Mouse (Mus musculus): ENCODE data around the gene Ryr2.

Gene Ryr2

DNA sequence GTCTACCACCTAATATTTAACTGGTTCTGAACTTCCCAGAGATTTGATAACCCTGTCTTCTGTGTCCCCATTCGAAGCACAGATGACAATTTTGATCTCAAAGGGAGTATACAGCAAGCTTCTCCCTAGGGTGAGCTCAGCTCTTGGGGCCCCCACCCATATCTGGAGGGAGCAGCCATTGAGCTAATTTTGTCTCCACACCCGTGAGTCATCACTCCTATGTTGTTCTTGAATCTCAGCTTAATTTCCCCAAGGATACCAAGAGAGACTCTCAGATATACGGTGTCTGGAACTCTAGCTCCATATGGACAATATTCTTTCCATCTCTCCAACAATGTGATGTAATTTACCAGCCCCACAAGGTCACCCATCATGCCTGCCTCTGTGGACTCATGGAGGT lies 66.8 kb downstream of the Ryr2 start:
- no peak for DNase-seq (ENCODE audit: extremely low spot score, low read depth, low spot score)

DNA sequence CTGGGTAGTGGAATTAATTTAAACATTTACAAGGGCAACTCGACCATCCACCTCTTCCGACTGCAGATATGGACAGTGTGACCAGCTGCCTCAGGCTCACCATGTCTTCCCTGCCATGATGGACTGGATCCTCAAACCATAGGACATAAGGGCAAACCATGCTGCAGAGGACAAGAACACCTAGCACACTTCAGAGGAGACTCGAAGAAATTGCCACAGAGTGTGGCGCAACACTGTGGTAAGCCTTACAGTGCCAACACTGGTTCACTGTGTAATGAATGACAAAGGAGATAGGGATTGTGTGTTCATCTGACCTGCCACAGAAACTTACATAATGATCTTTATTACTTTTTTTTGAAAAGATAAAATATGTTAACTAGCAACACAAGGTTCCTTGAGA lies 68.1 kb downstream of the Ryr2 start:
- no peak for DNase-seq (ENCODE audit: extremely low spot score, low read depth, low spot score)

GRCm38 (mm10) chr13:12037241-12037640 lies 69.5 kb downstream of the Ryr2 start:
- no peak for DNase-seq (ENCODE audit: extremely low spot score, low read depth, low spot score)

- DNase-seq (ENCODE audit: extremely low spot score, low read depth, low spot score) = no peak
Observed at GRCm38 (mm10) chr13:12036834-12037233, 69.9 kb downstream of the Ryr2 start.

DNA sequence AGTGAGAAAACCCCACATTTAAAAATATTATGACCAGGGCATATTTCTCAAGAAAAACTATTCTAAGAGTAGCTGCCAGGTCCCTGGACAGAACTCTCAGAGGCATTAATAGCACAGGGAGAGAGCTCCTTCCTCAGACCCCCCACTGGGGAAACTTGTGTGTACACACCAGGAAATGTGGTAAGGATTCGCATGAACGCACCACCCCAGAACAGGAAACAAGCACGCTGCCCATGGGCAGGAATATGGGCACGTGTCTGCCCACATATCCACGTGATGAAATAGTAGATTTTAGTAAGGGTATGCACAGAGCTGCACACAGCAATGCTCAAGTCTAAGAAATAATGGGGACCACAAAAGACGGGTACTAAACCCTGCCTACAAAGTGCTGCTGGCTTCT lies 72.8 kb downstream of the Ryr2 start:
- DNase-seq (ENCODE audit: extremely low spot score, low read depth, low spot score) = no peak

GRCm38 (mm10) chr13:12033272-12033671 lies 73.5 kb downstream of the Ryr2 start:
- DNase-seq (ENCODE audit: extremely low spot score, low read depth, low spot score) = no peak

GRCm38 (mm10) chr13:12029841-12030240 lies 76.9 kb downstream of the Ryr2 start:
- DNase-seq (ENCODE audit: extremely low spot score, low read depth, low spot score) = no peak

GRCm38 (mm10) chr13:12029326-12029725 lies 77.4 kb downstream of the Ryr2 start:
- DNase-seq (ENCODE audit: extremely low spot score, low read depth, low spot score) = no peak

GRCm38 (mm10) chr13:12018046-12018445 lies 88.7 kb downstream of the Ryr2 start:
- DNase-seq (ENCODE audit: extremely low spot score, low read depth, low spot score) = no peak

DNA sequence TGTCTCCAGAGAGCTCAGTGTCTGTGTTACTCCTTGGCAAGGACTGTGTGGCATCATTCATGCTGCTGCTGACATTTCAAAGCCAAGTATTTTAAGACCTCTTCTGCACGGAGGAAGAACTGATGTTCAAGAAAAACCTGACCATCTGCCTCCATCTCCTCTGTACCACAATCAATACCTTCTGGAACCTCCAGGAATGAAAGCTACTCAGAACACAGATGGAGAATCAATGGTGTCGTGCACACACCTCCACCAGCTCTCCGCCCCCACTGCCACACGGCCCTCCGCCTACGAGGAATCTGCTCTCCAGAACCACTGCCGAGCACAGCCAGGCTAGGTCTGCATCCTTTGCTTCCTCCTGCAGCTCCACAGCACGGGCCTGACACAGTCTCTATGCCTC lies 92.8 kb downstream of the Ryr2 start:
- no peak for DNase-seq (ENCODE audit: extremely low spot score, low read depth, low spot score)

- DNase-seq (ENCODE audit: extremely low spot score, low read depth, low spot score) = no peak
Observed at GRCm38 (mm10) chr13:12008995-12009689, 97.6 kb downstream of the Ryr2 start.

- DNase-seq (ENCODE audit: extremely low spot score, low read depth, low spot score) = no peak
Observed at GRCm38 (mm10) chr13:12007579-12007978, 99.2 kb downstream of the Ryr2 start.

DNA sequence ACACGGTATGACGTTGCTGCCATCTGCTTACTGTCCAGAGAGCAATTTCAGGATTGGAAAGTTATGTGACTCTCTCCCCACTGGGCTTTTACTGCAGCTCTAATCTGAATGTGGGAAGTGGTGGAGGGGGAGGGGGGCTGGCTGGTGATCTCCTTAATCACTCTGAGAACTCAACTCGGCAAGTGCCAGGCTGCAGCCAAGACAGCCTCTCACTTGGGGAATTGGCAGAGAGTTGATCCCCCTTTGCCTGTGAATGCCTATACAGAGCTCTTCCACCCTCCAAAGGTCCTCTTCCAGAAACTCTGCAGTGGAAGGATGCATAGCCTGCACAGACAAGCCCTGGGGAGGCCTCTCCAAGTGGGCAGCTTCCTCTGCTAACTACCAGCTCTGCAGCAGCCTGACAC lies 104.9 kb downstream of the Ryr2 start:
- no peak for DNase-seq (ENCODE audit: extremely low spot score, low read depth, low spot score)

GRCm38 (mm10) chr13:11999851-12000250 lies 106.9 kb downstream of the Ryr2 start:
- no peak for DNase-seq (ENCODE audit: extremely low spot score, low read depth, low spot score)

DNA sequence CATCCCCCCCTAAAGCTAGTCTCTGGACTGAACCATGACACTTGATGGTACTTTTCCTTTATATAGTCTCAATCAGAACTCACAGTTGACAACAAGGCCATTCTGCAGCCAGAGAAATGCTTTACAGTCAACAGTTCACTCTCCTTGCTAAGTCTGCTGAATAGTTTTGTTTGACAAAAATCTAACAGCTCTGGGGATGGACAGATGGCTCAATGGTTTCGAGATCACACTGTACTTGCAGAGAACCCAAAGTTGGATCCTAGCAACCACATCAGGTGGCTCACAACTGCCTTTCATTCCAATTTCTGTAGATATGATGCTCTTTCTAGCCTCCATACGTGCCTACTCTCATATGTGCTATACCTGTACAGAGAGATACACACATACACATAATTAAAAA lies 109.4 kb downstream of the Ryr2 start:
- DNase-seq (ENCODE audit: extremely low spot score, low read depth, low spot score) = no peak

GRCm38 (mm10) chr13:11987556-11987955 lies 119.2 kb downstream of the Ryr2 start:
- DNase-seq (ENCODE audit: extremely low spot score, low read depth, low spot score) = no peak

- no peak for DNase-seq (ENCODE audit: extremely low spot score, low read depth, low spot score)
Observed at GRCm38 (mm10) chr13:11985056-11985455, 121.7 kb downstream of the Ryr2 start.

- no peak for DNase-seq (ENCODE audit: extremely low spot score, low read depth, low spot score)
Observed at GRCm38 (mm10) chr13:11978997-11979396, 127.7 kb downstream of the Ryr2 start.

DNA sequence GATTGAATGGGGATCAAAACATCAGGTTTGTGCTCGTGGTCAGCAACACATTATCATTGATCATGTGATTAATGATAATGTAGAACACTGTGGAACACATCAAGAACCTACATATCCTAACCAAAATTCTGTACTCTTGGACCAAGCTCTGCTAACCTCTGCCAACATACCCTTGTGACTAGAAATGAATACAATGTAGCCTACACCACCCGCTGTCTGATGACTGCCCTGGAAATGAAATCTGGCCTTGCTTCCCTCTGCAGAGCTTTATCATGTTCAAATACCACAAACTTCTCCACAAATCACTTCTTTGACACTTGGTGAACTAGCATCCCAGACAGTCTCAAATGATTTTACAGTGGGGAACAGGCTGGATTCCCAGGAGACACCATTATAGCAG lies 128.4 kb downstream of the Ryr2 start:
- DNase-seq (ENCODE audit: extremely low spot score, low read depth, low spot score) = no peak

- DNase-seq (ENCODE audit: extremely low spot score, low read depth, low spot score) = no peak
Observed at GRCm38 (mm10) chr13:11977606-11978005, 129.1 kb downstream of the Ryr2 start.

DNA sequence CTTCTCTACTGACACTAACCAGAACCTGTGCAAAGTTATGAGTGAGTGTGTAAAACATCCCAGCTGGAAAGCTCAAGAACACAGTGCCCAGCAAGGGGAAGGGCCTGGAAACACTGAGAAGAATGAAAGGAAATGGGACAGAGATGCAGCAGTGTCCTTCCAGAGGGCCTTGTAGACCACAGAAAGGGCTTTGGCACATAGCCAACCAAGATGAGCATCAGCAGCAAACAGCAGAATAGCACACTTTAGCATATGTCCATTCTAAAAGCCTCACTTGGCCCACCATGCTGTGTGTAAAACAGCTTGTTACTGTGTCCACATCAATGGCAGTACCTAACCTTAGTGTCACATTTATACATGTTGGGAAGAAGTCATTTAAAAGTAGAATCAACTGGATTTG lies 142.4 kb downstream of the Ryr2 start:
- DNase-seq (ENCODE audit: extremely low spot score, low read depth, low spot score) = no peak

DNA sequence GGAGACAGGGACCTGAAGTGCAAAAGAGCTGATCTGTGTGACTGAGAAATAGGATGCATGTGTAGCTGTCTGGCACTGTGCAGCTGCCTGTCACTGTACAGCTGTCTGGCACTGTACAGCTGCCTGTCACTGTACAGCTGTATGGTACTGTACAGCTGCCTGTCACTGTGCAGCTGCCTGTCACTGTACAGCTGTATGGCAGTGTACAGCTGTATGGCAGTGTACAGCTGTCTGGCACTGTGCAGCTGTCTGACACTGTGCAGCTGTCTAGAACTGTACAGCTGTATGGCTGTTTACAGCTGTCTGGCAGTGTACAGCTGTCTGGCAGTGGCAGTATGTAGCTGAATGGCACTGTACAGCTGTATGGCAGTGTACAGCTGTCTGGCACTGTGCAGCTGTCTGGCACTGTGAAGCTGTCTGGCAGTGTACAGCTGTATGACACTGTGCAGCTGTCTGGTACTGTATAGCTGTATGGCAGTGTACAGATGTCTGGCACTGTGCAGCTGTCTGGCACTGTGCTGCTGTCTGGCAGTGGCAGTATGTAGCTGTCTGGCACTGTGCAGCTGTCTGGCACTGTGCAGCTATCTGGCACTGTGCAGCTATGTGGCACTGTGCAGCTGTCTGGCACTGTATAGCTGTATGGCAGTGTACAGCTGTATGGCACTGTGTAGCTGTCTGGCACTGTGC lies 147.1 kb downstream of the Ryr2 start:
- DNase-seq (ENCODE audit: extremely low spot score, low read depth, low spot score) = no peak

- DNase-seq (ENCODE audit: extremely low spot score, low read depth, low spot score) = no peak
Observed at GRCm38 (mm10) chr13:11958854-11959253, 147.9 kb downstream of the Ryr2 start.
